Mouse (Mus musculus): ENCODE data around the gene Cct8.

The Cct8 gene

GRCm38 (mm10) chr16:87454419-87455179 is 41.1 kb downstream of the Cct8 start, which contains the start of gene Usp16:
TSS of gene Usp16 (plus strand) at chr16:87454703.
- in situ Hi-C loops (cut with MboI; ENCODE audit: low pct_unique_long_range_greater_than_20kb in 1 of 2, low sequenced_read_pairs in 2 of 2, unreplicated experiment in 1 of 2) = no loop called here

- in situ Hi-C loops (cut with MboI; ENCODE audit: low pct_unique_long_range_greater_than_20kb in 1 of 2, low sequenced_read_pairs in 2 of 2, unreplicated experiment in 1 of 2) = no loop called here
Measured at GRCm38 (mm10) chr16:87453226-87453625, 42.4 kb downstream of the Cct8 start.

- in situ Hi-C loops (cut with MboI; ENCODE audit: low pct_unique_long_range_greater_than_20kb in 1 of 2, low sequenced_read_pairs in 2 of 2, unreplicated experiment in 1 of 2) = no loop called here
Measured at GRCm38 (mm10) chr16:87445528-87445927, 50.1 kb downstream of the Cct8 start.

GRCm38 (mm10) chr16:87445110-87445509 is 50.6 kb downstream of the Cct8 start:
- in situ Hi-C loops (cut with MboI; ENCODE audit: low pct_unique_long_range_greater_than_20kb in 1 of 2, low sequenced_read_pairs in 2 of 2, unreplicated experiment in 1 of 2) = no loop called here

- in situ Hi-C loops (cut with MboI; ENCODE audit: low pct_unique_long_range_greater_than_20kb in 1 of 2, low sequenced_read_pairs in 2 of 2, unreplicated experiment in 1 of 2) = no loop called here
Measured at GRCm38 (mm10) chr16:87444071-87444470, 51.6 kb downstream of the Cct8 start.

- in situ Hi-C loops (cut with MboI; ENCODE audit: low pct_unique_long_range_greater_than_20kb in 1 of 2, low sequenced_read_pairs in 2 of 2, unreplicated experiment in 1 of 2) = no loop called here
Measured at GRCm38 (mm10) chr16:87443245-87443644, 52.4 kb downstream of the Cct8 start.

GRCm38 (mm10) chr16:87442291-87442690 is 53.4 kb downstream of the Cct8 start:
- in situ Hi-C loops (cut with MboI; ENCODE audit: low pct_unique_long_range_greater_than_20kb in 1 of 2, low sequenced_read_pairs in 2 of 2, unreplicated experiment in 1 of 2) = no loop called here

- in situ Hi-C loops (cut with MboI; ENCODE audit: low pct_unique_long_range_greater_than_20kb in 1 of 2, low sequenced_read_pairs in 2 of 2, unreplicated experiment in 1 of 2) = no loop called here
Measured at GRCm38 (mm10) chr16:87441089-87441488, 54.6 kb downstream of the Cct8 start.

- in situ Hi-C loops (cut with MboI; ENCODE audit: low pct_unique_long_range_greater_than_20kb in 1 of 2, low sequenced_read_pairs in 2 of 2, unreplicated experiment in 1 of 2) = no loop called here
Measured at GRCm38 (mm10) chr16:87440184-87440686, 55.4 kb downstream of the Cct8 start, which contains the start of gene Rwdd2b. TSS of gene Rwdd2b (minus strand) at chr16:87440573.

- in situ Hi-C loops (cut with MboI; ENCODE audit: low pct_unique_long_range_greater_than_20kb in 1 of 2, low sequenced_read_pairs in 2 of 2, unreplicated experiment in 1 of 2) = no loop called here
Measured at GRCm38 (mm10) chr16:87438697-87439096, 57.0 kb downstream of the Cct8 start.

GRCm38 (mm10) chr16:87437096-87437495 is 58.6 kb downstream of the Cct8 start:
- in situ Hi-C loops (cut with MboI; ENCODE audit: low pct_unique_long_range_greater_than_20kb in 1 of 2, low sequenced_read_pairs in 2 of 2, unreplicated experiment in 1 of 2) = no loop called here

- in situ Hi-C loops (cut with MboI; ENCODE audit: low pct_unique_long_range_greater_than_20kb in 1 of 2, low sequenced_read_pairs in 2 of 2, unreplicated experiment in 1 of 2) = no loop called here
Measured at GRCm38 (mm10) chr16:87435411-87436205, 60.1 kb downstream of the Cct8 start.

GRCm38 (mm10) chr16:87434946-87435345 is 60.7 kb downstream of the Cct8 start:
- in situ Hi-C loops (cut with MboI; ENCODE audit: low pct_unique_long_range_greater_than_20kb in 1 of 2, low sequenced_read_pairs in 2 of 2, unreplicated experiment in 1 of 2) = no loop called here

GRCm38 (mm10) chr16:87434266-87434665 is 61.4 kb downstream of the Cct8 start:
- in situ Hi-C loops (cut with MboI; ENCODE audit: low pct_unique_long_range_greater_than_20kb in 1 of 2, low sequenced_read_pairs in 2 of 2, unreplicated experiment in 1 of 2) = no loop called here

All from mouse embryonic stem cell (cell line).